ENCODE assay signal across 8 mouse cellular contexts in genomic region chr6:108772913-108773312, GRCm38 (mm10). TPM values are rescaled to one million over a fixed set of nuclear protein-coding genes. Genes with fewer than 3 reads are reported as not detected.
A peak's percentile ranks its signal among the peaks of the same experiment; 100 is the strongest.
DNase-seq lines count a peak whose midpoint lies in the region; ATAC-seq and TF ChIP-seq lines count a peak whose summit lies in the region.

No protein-coding gene starts in this region.

- H3K36me3 ChIP-seq in kidney, embryonic 14.5 days (ENCODE audit: control insufficient read depth, insufficient read depth, low read length), result no peaks in the 10 kb centered on the region
- no peaks in the 10 kb centered on the region for H3K36me3 ChIP-seq in liver, adult 2 months (ENCODE audit: control insufficient read depth, insufficient read depth, low read length)
- H3K36me3 ChIP-seq in stomach, postnatal 0 days (ENCODE audit: control insufficient read depth, insufficient read depth, low read length), result no peaks in the 10 kb centered on the region

- peak; percentile 99 for TF ChIP-seq CTCF in liver, adult 2 months (IDR thresholded peaks at IDR 0.05; ENCODE audit: low read depth, low read length)
- peak; percentile 96 for TF ChIP-seq CTCF in stomach, postnatal 0 days (IDR thresholded peaks at IDR 0.05; ENCODE audit: low read depth)

- 16% methylated on average over 9 of the region's 9 CpGs for WGBS in kidney, embryonic 14.5 days
- WGBS in liver, adult 2 months, result 9% methylated on average over 9 of the region's 9 CpGs
- 14% methylated on average over 9 of the region's 9 CpGs for WGBS in stomach, postnatal 0 days

- H3K9me3 ChIP-seq in kidney, embryonic 14.5 days (ENCODE audit: control insufficient read depth, low read length), result no peaks in the 10 kb centered on the region
- H3K9me3 ChIP-seq in stomach, postnatal 0 days (ENCODE audit: control insufficient read depth, low read length), result no peaks in the 10 kb centered on the region

- no peaks in the 10 kb centered on the region for H3K79me2 ChIP-seq in liver, adult 2 months (ENCODE audit: control insufficient read depth, insufficient read depth, low read length)

- TF ChIP-seq POLR2A in liver, adult 2 months (IDR thresholded peaks at IDR 0.05; ENCODE audit: extremely low read depth, insufficient read depth, low read length), result no peak

- H3K4me2 ChIP-seq in kidney, embryonic 14.5 days (replicated peaks; ENCODE audit: low read depth, low read length), result no peak overlapping the region
- no peak overlapping the region for H3K4me2 ChIP-seq in stomach, postnatal 0 days (replicated peaks; ENCODE audit: low read depth)

- no peak for TF ChIP-seq EP300 in stomach, postnatal 0 days (optimal IDR thresholded peaks at IDR 0.05)

- peak; percentile 76 for DNase-seq in A20 (ENCODE audit: low read depth, low spot score)
- peak; percentile 56 for DNase-seq in adrenal gland, adult 8-10 months
- peak; percentile 54 for DNase-seq in embryo, embryonic 11.5 days (ENCODE audit: low read depth, low spot score)
- DNase-seq in gastrocnemius, postnatal 4 days (ENCODE audit: low spot score in 2 of 2), result peak; percentile 68 to 81
- DNase-seq in liver, adult 2 months (ENCODE audit: extremely low read depth, low read depth, low spot score), result peak; percentile 73
- DNase-seq in natural killer cell, adult 2 months (ENCODE audit: low spot score in 2 of 2), result peak; percentile 45 to 76
- peak; percentile 85 for DNase-seq in stomach, postnatal 0 days (ENCODE audit: low spot score)

- peak; percentile 66; the same call in 1 of the 2 replicates for ATAC-seq in kidney, embryonic 14.5 days (ENCODE audit: low FRiP score, low TSS enrichment)
- 0 out of 2 replicates have a peak, but pooled peaks have one; percentile 63 for ATAC-seq in stomach, postnatal 0 days (ENCODE audit: low FRiP score, low TSS enrichment)

- H3K9ac ChIP-seq in kidney, embryonic 14.5 days (ENCODE audit: low read depth, low read length), result no peak overlapping the region
- H3K9ac ChIP-seq in liver, adult 2 months (ENCODE audit: low read depth, low read length), result no peak overlapping the region
- H3K9ac ChIP-seq in stomach, postnatal 0 days (ENCODE audit: low read length), result no peak overlapping the region

- no peaks in the 10 kb centered on the region for H3K27me3 ChIP-seq in kidney, embryonic 14.5 days (ENCODE audit: control insufficient read depth, insufficient read depth, low read length)
- no peaks in the 10 kb centered on the region for H3K27me3 ChIP-seq in liver, adult 2 months (ENCODE audit: control insufficient read depth, insufficient read depth, low read length)
- no peaks in the 10 kb centered on the region for H3K27me3 ChIP-seq in stomach, postnatal 0 days (ENCODE audit: control insufficient read depth, insufficient read depth, low read length)

- H3K4me1 ChIP-seq in kidney, embryonic 14.5 days (ENCODE audit: control insufficient read depth, insufficient read depth, low read length), result no peaks in the 10 kb centered on the region
- peaks cover 3% of the 10 kb centered on the region; the same call in 1 of the 2 replicates for H3K4me1 ChIP-seq in liver, adult 2 months (ENCODE audit: control insufficient read depth, insufficient read depth, low read length)
- H3K4me1 ChIP-seq in stomach, postnatal 0 days (replicated peaks; ENCODE audit: control insufficient read depth, insufficient read depth), result no peaks in the 10 kb centered on the region

- no peak overlapping the region for H3K27ac ChIP-seq in kidney, embryonic 14.5 days (ENCODE audit: low read depth, low read length)
- H3K27ac ChIP-seq in liver, adult 2 months (replicated peaks; ENCODE audit: insufficient read depth, low read depth, low read length), result peak overlapping the region; percentile 67
- H3K27ac ChIP-seq in stomach, postnatal 0 days (replicated peaks), result no peak overlapping the region

- H3K4me3 ChIP-seq in kidney, embryonic 14.5 days (ENCODE audit: low read length), result no peak overlapping the region
- no peak overlapping the region for H3K4me3 ChIP-seq in liver, adult 2 months (ENCODE audit: insufficient read depth, low read depth, low read length)
- no peak overlapping the region for H3K4me3 ChIP-seq in stomach, postnatal 0 days (ENCODE audit: low read depth, low read length)

RNA-seq across cellular contexts. Expression of gene Arl8b, which starts 10.0 kb away (rescaled TPM):
- total RNA-seq in adrenal gland, adult 8-10 months (2022), result 100 to 1,000 TPM in 2 of 4 experiments, 10 to 100 TPM in 2; 96.7 to 128 (median 110) TPM
- 10 to 100 TPM; 65.0 to 68.3 TPM for total RNA-seq in gastrocnemius, postnatal 4 days (2021)
- polyA plus RNA-seq in kidney, embryonic 14.5 days (2014; fragmentation: Nextera tagmentation; extraction: Ambion mirVana), result 57.2 and 83.3 TPM in 2 replicates
- total RNA-seq in liver, adult 2 months (2014; rRNA removed), result 24.2 and 27.7 TPM in 2 replicates
- polyA plus RNA-seq in liver, adult 2 months (2012; rRNA removed), result 8.9 and 10.3 TPM in 2 replicates
- 57.5 and 60.5 TPM in 2 replicates for polyA plus RNA-seq in stomach, postnatal 0 days (2015; fragmentation: Nextera tagmentation; extraction: Ambion mirVana)

RNA-seq across cellular contexts. Expression of gene Edem1, which starts 55.5 kb away (rescaled TPM):
- 10 to 100 TPM; 47.9 to 57.0 (median 51.4) TPM for total RNA-seq in adrenal gland, adult 8-10 months (2022)
- total RNA-seq in gastrocnemius, postnatal 4 days (2021), result 10 to 100 TPM; 24.3 to 27.1 TPM
- 20.7 and 26.4 TPM in 2 replicates for polyA plus RNA-seq in kidney, embryonic 14.5 days (2014; fragmentation: Nextera tagmentation; extraction: Ambion mirVana)
- total RNA-seq in liver, adult 2 months (2014; rRNA removed), result 102 and 109 TPM in 2 replicates
- 58.3 and 63.1 TPM in 2 replicates for polyA plus RNA-seq in liver, adult 2 months (2012; rRNA removed)
- polyA plus RNA-seq in stomach, postnatal 0 days (2015; fragmentation: Nextera tagmentation; extraction: Ambion mirVana), result 34.8 and 35.8 TPM in 2 replicates
